Mouse (Mus musculus) embryonic fibroblast, embryonic 13.5 days (primary cell): ENCODE data around the gene Olfr1133. TPM values are rescaled to one million over a fixed set of nuclear protein-coding genes. Genes with fewer than 3 reads are reported as not detected.
"Not testable (repeated sequence)": the region's sequence is repeated elsewhere in the genome, so short reads cannot be mapped to it uniquely, and the experiment has no call there.

ENCODE experiments used
- H3K27ac ChIP-seq: 2 replicates; pipeline ENCODE4 v1.5.1; 2012; ENCODE audit warnings: low read length, control low read depth, inconsistent platforms; ENCODE audit not compliant: insufficient read depth
- H3K4me1 ChIP-seq: 2 replicates; pipeline ENCODE4 v1.6.1; 2011; ENCODE audit warnings: low read length; ENCODE audit not compliant: control insufficient read depth, insufficient read depth
- H3K4me3 ChIP-seq: 2 replicates; pipeline ENCODE4 v1.5.1; 2011; ENCODE audit warnings: mild to moderate bottlenecking, control low read depth, low read length; ENCODE audit not compliant: insufficient read depth
- CTCF ChIP-seq: IDR thresholded peaks from 2 replicates; pipeline ENCODE4 v1.5.1; 2011; ENCODE audit warnings: mild to moderate bottlenecking, control low read depth, low read length, moderate library complexity, borderline replicate concordance; ENCODE audit not compliant: insufficient read depth
- POLR2A ChIP-seq: IDR thresholded peaks from 2 replicates; pipeline ENCODE4 v1.6.1; 2011; ENCODE audit warnings: low read depth, mild to moderate bottlenecking, control low read depth, low read length, moderate library complexity
- polyA plus RNA-seq: library from polyadenylated mRNA; stranded (reverse); fragments of >200 nt; gene quantifications from 2 replicates; pipeline ENCODE4 v1.2.4, GENCODE M21; 2011; ENCODE audit warnings: low read depth; ENCODE audit not compliant: missing spikeins, insufficient read length

The Olfr1133 gene
- not detected in 2 replicates for polyA plus RNA-seq

GRCm38 (mm10) chr2:87647274-87647673 lies at the start of gene Olfr1133:
Gene Olfr1133, minus strand, starts transcription at chr2:87647374.
- TF ChIP-seq CTCF: no peak
- TF ChIP-seq POLR2A: no peak
- Histone ChIP-seq H3K27ac (no peak within 1 kb of the TSS), H3K4me3 (no peak within 1 kb of the TSS), H3K4me1 (no peaks in the 10 kb centered on the region)

GRCm38 (mm10) chr2:87693847-87694246 lies 46.7 kb upstream of the Olfr1133 start, which contains the start of gene Olfr1136:
Gene Olfr1136, minus strand, starts transcription at chr2:87693947.
- Histone ChIP-seq H3K27ac (no peak within 1 kb of the TSS), H3K4me1 (no peaks in the 10 kb centered on the region), H3K4me3 (no peak within 1 kb of the TSS)
- TF ChIP-seq CTCF: no peak
- no peak for TF ChIP-seq POLR2A

- no peaks in the 10 kb centered on the region for H3K4me1 ChIP-seq
- no peak within 1 kb of the TSS for H3K4me3 ChIP-seq
- no peak for TF ChIP-seq POLR2A
- no peak within 1 kb of the TSS for H3K27ac ChIP-seq
These were observed 26.4 kb upstream of the Olfr1133 start, which contains the start of gene Olfr1135 for GRCm38 (mm10) chr2:87673564-87673963. Gene Olfr1135, minus strand, starts transcription at chr2:87673664.

- TF ChIP-seq POLR2A (no peak), CTCF (no peak)
- Histone ChIP-seq H3K27ac (no peak within 1 kb of the TSS), H3K4me1 (no peaks in the 10 kb centered on the region), H3K4me3 (no peak within 1 kb of the TSS)
These were observed 11.2 kb upstream of the Olfr1133 start, which contains the start of gene Olfr1134 for GRCm38 (mm10) chr2:87658360-87658759. Gene Olfr1134, minus strand, starts transcription at chr2:87658460.

GRCm38 (mm10) chr2:87642441-87642840 lies 4.7 kb downstream of the Olfr1133 start:
- H3K4me1 ChIP-seq: no peaks in the 10 kb centered on the region
- no peak overlapping the region for H3K27ac ChIP-seq
- no peak overlapping the region for H3K4me3 ChIP-seq
- TF ChIP-seq POLR2A (no peak), CTCF (no peak)

GRCm38 (mm10) chr2:87637435-87637834 lies 9.7 kb downstream of the Olfr1133 start, which contains the start of gene Olfr1132:
Gene Olfr1132, minus strand, starts transcription at chr2:87637535.
- Histone ChIP-seq H3K27ac (no peak within 1 kb of the TSS), H3K4me3 (no peak within 1 kb of the TSS), H3K4me1 (no peaks in the 10 kb centered on the region)
- no peak for TF ChIP-seq CTCF
- no peak for TF ChIP-seq POLR2A

- Histone ChIP-seq H3K4me3 (no peak within 1 kb of the TSS), H3K4me1 (no peaks in the 10 kb centered on the region), H3K27ac (no peak within 1 kb of the TSS)
- TF ChIP-seq CTCF (no peak), POLR2A (no peak)
These were observed 20.4 kb downstream of the Olfr1133 start, which contains the start of gene Olfr1131 for GRCm38 (mm10) chr2:87626804-87627203. Gene Olfr1131, plus strand, starts transcription at chr2:87627104.

- not testable (repeated sequence) for H3K4me1 ChIP-seq, H3K27ac ChIP-seq, H3K4me3 ChIP-seq
These were observed 41.3 kb downstream of the Olfr1133 start, which contains the start of gene Olfr1130 for GRCm38 (mm10) chr2:87605912-87606311. Gene Olfr1130, plus strand, starts transcription at chr2:87606212.

Other genes starting within 250 kb of the Olfr1133 start
- 0.11 TPM in 1 of 2 replicates, not detected in the other for gene Olfr1123, start 230.7 kb downstream of the Olfr1133 start, polyA plus RNA-seq
- gene Olfr1124, start 217.1 kb downstream of the Olfr1133 start, polyA plus RNA-seq: not detected in 2 replicates
- gene Olfr1126, start 193.4 kb downstream of the Olfr1133 start, polyA plus RNA-seq: not detected in 2 replicates
- gene Pramel7, start 150.3 kb downstream of the Olfr1133 start, polyA plus RNA-seq: not detected in 2 replicates
- gene Pramel6, start 140.8 kb downstream of the Olfr1133 start, polyA plus RNA-seq: not detected in 2 replicates
- not detected in 2 replicates for gene Olfr153, start 115.6 kb downstream of the Olfr1133 start, polyA plus RNA-seq
- gene Olfr1128, start 101.8 kb downstream of the Olfr1133 start, polyA plus RNA-seq: not detected in 2 replicates
- not detected in 2 replicates for gene Olfr1129, start 73.5 kb downstream of the Olfr1133 start, polyA plus RNA-seq
- gene Olfr1130, start 41.2 kb downstream of the Olfr1133 start, polyA plus RNA-seq: not detected in 2 replicates
- gene Olfr1131, start 20.3 kb downstream of the Olfr1133 start, polyA plus RNA-seq: not detected in 2 replicates
- gene Olfr1132, start 9.8 kb downstream of the Olfr1133 start, polyA plus RNA-seq: not detected in 2 replicates
- gene Olfr1134, start 11.1 kb upstream of the Olfr1133 start, polyA plus RNA-seq: not detected in 2 replicates
- gene Olfr1135, start 26.3 kb upstream of the Olfr1133 start, polyA plus RNA-seq: not detected in 2 replicates
- not detected in 2 replicates for gene Olfr1136, start 46.6 kb upstream of the Olfr1133 start, polyA plus RNA-seq
- not detected in 2 replicates for gene Olfr1137, start 65.8 kb upstream of the Olfr1133 start, polyA plus RNA-seq
- not detected in 2 replicates for gene Olfr1138, start 92.6 kb upstream of the Olfr1133 start, polyA plus RNA-seq
- gene Olfr1140, start 96.4 kb upstream of the Olfr1133 start, polyA plus RNA-seq: not detected in 2 replicates
- gene Olfr1141, start 106.6 kb upstream of the Olfr1133 start, polyA plus RNA-seq: not detected in 2 replicates
- gene Olfr152, start 132.1 kb upstream of the Olfr1133 start, polyA plus RNA-seq: not detected in 2 replicates
- not detected in 2 replicates for gene Olfr1143, start 153.2 kb upstream of the Olfr1133 start, polyA plus RNA-seq
- not detected in 2 replicates for gene Olfr1145, start 162.4 kb upstream of the Olfr1133 start, polyA plus RNA-seq
- gene Olfr1148, start 183.2 kb upstream of the Olfr1133 start, polyA plus RNA-seq: not detected in 2 replicates
- not detected in 2 replicates for gene Olfr1150-ps1, start 196.6 kb upstream of the Olfr1133 start, polyA plus RNA-seq
- gene Olfr1151, start 208.5 kb upstream of the Olfr1133 start, polyA plus RNA-seq: not detected in 2 replicates
- gene Olfr1152, start 219.1 kb upstream of the Olfr1133 start, polyA plus RNA-seq: 0.09 TPM in 1 of 2 replicates, not detected in the other
- not detected in 2 replicates for gene Olfr1153, start 247.6 kb upstream of the Olfr1133 start, polyA plus RNA-seq